Mouse (Mus musculus) heart, adult 2 months (tissue): ENCODE measurements around the gene Runx3.

Experiments used
- CTCF ChIP-seq: fragments of 200-600 bp; IDR thresholded peaks from 2 replicates; pipeline ENCODE4 v1.8.1; 2022; ENCODE audit warnings: antibody characterized with exemption, mild to moderate bottlenecking, moderate library complexity
- EP300 ChIP-seq: fragments of 200-500 bp; IDR thresholded peaks from 2 replicates; pipeline ENCODE4 v1.6.1; 2011; ENCODE audit warnings: low read depth, low read length, control low read depth; ENCODE audit not compliant: insufficient read depth
- POLR2A ChIP-seq: fragments of 200-500 bp; IDR thresholded peaks from 2 replicates; pipeline ENCODE4 v1.6.1; 2011; ENCODE audit warnings: mild to moderate bottlenecking, low read depth, low read length, control low read depth; ENCODE audit not compliant: insufficient read depth

DNA sequence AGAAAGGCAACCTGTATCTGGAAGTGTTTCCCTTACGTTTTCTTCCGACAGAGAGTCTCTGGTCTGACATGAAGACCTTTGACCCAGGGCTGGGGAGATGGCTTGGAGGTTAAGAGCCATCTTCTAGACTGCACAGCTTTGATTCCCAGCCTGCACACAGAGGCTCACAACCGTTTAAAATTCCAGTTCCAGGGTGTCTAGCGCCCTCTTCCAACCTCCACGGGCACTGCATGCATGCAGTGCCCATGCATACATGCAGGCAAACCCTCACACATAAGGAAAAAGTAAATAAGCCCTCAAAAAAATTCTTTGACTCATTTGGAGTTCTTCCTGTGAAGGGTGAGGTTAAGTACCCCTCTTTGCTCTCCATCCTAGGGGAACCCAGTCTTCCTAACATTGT, 5.9 kb downstream of the Runx3 start:
- TF ChIP-seq POLR2A (no peak), CTCF (no peak), EP300 (no peak)
